Mouse (Mus musculus) cortical plate, adult 2 months (tissue): ENCODE results near the gene Ints7.

Experiments used
- CTCF ChIP-seq: fragments of 200-500 bp; IDR thresholded peaks from 2 replicates; pipeline ENCODE4 v1.5.1; 2011; ENCODE audit warnings: mild to moderate bottlenecking, control low read depth, low read length; ENCODE audit not compliant: insufficient read depth; ENCODE audit errors: extremely low read depth
- POLR2A ChIP-seq: fragments of 200-500 bp; IDR thresholded peaks from 2 replicates; pipeline ENCODE4 v1.6.1; 2011; ENCODE audit warnings: mild to moderate bottlenecking, low read length, control low read depth; ENCODE audit not compliant: insufficient read depth; ENCODE audit errors: extremely low read depth

- TF ChIP-seq CTCF (no peak), POLR2A (no peak)
Observed at GRCm38 (mm10) chr1:191638404-191638803, 63.0 kb downstream of the Ints7 start.
